Mouse (Mus musculus) MN1 (cell line): ENCODE results near the gene Olfr1136.

Experiments used
- DNase-seq: peaks from one replicate; pipeline ENCODE4 v3.0.0-alpha.2; 2016; ENCODE audit warnings: low spot score

Gene Olfr1136

DNA sequence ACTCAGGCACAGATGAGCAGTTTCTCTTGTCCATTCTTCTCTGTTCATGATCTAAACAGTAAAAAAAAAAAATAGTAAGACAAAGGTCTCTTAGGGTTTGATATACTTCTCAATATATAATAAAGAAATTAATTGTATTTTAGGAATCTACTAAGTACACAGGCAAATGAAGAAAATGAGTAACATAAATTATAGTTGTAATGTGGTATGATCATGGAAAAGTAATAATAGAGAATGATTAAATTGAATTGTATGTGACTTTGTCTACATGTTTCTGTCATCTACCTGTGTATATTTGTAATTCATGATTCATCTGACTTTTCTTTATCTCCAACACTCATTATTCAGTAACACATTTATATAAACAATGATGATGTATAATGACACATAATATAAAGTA is at the start of gene Olfr1136:
TSS of gene Olfr1136 (minus strand) at position 101 of the 400 bp plus-strand sequence.
- no peak for DNase-seq

- DNase-seq, result no peak
Measured at GRCm38 (mm10) chr2:87743452-87743851, 49.7 kb upstream of the Olfr1136 start, which contains the start of gene Olfr1140. TSS of gene Olfr1140 (plus strand) at chr2:87743752.

GRCm38 (mm10) chr2:87739878-87740277 is 46.1 kb upstream of the Olfr1136 start, which contains the start of gene Olfr1138:
TSS of gene Olfr1138 (minus strand) at chr2:87739978.
- DNase-seq, result no peak

GRCm38 (mm10) chr2:87713079-87713478 is 19.3 kb upstream of the Olfr1136 start, which contains the start of gene Olfr1137:
TSS of gene Olfr1137 (minus strand) at chr2:87713179.
- DNase-seq, result no peak

- DNase-seq, result no peak
Measured at GRCm38 (mm10) chr2:87673564-87673963, 20.2 kb downstream of the Olfr1136 start, which contains the start of gene Olfr1135. TSS of gene Olfr1135 (minus strand) at chr2:87673664.

DNA sequence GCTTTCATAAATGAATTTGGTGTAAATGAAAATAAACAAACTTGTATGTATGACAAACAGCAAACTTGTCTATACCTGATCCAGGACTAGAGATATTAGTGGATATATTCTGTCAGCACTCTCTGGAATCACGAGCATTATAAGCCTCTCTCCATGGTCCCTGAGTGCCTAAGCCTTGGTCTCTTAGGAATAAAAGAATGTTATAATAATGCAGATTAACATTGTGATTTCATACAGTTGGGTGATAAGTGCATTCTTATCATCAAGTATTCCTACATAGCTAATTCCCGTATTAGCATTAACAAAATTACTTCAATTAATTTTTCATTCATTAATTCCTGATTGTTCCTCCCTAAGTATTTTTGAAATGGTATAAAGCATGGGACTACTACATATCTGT is 35.4 kb downstream of the Olfr1136 start, which contains the start of gene Olfr1134:
TSS of gene Olfr1134 (minus strand) at position 101 of the 400 bp plus-strand sequence.
- DNase-seq, result no peak

GRCm38 (mm10) chr2:87647274-87647673 is 46.5 kb downstream of the Olfr1136 start, which contains the start of gene Olfr1133:
TSS of gene Olfr1133 (minus strand) at chr2:87647374.
- no peak for DNase-seq
